Mouse (Mus musculus) lung, adult 2 months (tissue): ENCODE results near the gene Gap43. TPM values are rescaled to one million over a fixed set of nuclear protein-coding genes. Genes with fewer than 3 reads are reported as not detected.
"Not testable (repeated sequence)": the region's sequence is repeated elsewhere in the genome, so short reads cannot be mapped to it uniquely, and the experiment has no call there.

Source experiments
- DNase-seq: peaks from one replicate; pipeline ENCODE4 v3.0.0; 2022
- H3K4me1 ChIP-seq: fragments of 200-500 bp; 2 replicates; pipeline ENCODE4 v1.6.1; 2011; ENCODE audit warnings: low read length; ENCODE audit not compliant: control insufficient read depth, insufficient read depth
- H3K4me3 ChIP-seq: fragments of 200-500 bp; replicated peaks from 2 replicates; pipeline ENCODE3; 2011; ENCODE audit warnings: low read depth, mild to moderate bottlenecking, control low read depth, low read length; ENCODE audit errors: extremely low read depth
- CTCF ChIP-seq: fragments of 200-500 bp; IDR thresholded peaks from 2 replicates; pipeline ENCODE4 v1.5.1; 2011; ENCODE audit warnings: mild to moderate bottlenecking, low read length, control low read depth; ENCODE audit not compliant: insufficient read depth
- POLR2A ChIP-seq: fragments of 200-500 bp; IDR thresholded peaks from 2 replicates; pipeline ENCODE4 v1.6.1; 2011; ENCODE audit warnings: low read depth, mild to moderate bottlenecking, control low read depth, low read length, borderline replicate concordance; ENCODE audit errors: extremely low read depth
- WGBS: fragments of 180-500 bp; shearing (Covaris S2); methylation state at CpG from one replicate; pipeline ENCODE4 v1.1.7; 2018; 5-methylcytosine and 5-hydroxymethylcytosine counted together
- polyA plus RNA-seq: library from polyadenylated mRNA; depleted of rRNA; stranded (reverse); fragments of >200 nt; gene quantifications from 2 replicates; pipeline ENCODE4 v1.2.3, GENCODE M21; 2012

Gap43 gene
- polyA plus RNA-seq, 1 experiment, result 12.2 TPM

DNA sequence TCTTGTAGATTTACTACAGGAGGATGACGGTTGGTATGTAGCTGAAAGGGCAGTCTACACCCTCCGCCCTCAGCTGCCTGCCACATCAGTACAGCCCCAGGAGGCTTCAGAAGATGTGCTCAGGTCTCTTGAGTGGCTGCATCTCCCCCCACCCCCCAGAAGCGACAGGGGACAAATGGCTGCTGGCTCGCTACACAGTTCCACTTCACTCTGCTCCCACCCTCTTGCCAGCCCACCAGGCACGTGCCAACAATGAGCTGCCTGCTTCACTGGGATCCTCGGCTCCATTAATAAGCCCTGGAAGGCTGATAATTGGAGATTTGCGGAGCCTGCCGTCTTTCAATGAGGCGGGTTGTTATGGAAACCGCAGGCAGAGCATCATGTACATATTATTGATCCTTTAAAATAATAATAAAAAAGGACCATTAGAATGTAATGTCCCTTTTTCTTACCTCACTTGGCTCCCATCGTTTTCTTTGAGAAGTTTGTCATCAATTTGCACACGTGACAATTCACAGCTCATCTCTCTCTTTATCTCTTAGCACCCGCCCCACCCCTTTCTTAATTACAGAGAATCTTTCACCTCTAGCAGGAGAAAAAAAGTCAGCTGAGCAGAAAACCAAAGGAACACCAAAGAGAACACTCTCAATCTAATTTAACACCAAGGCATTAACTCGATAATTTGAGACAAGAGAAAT is 64.8 kb downstream of the Gap43 start:
- no peak overlapping the region for H3K4me3 ChIP-seq
- DNase-seq, result no peak
- WGBS, result 67% methylated on average over 14 of the region's 14 CpGs
- TF ChIP-seq CTCF, result no peak
- no peak for TF ChIP-seq POLR2A
- no peaks in the 10 kb centered on the region for H3K4me1 ChIP-seq

- no peak overlapping the region for H3K4me3 ChIP-seq
- WGBS, result 77% methylated on average over 1 of the region's 1 CpGs
- TF ChIP-seq CTCF, result no peak
- no peak for TF ChIP-seq POLR2A
Observed at GRCm38 (mm10) chr16:42271213-42271612, 69.2 kb downstream of the Gap43 start.

GRCm38 (mm10) chr16:42269587-42269967 is 70.9 kb downstream of the Gap43 start:
- TF ChIP-seq POLR2A, result no peak
- TF ChIP-seq CTCF, result no peak
- WGBS, result 42% methylated on average over 2 of the region's 2 CpGs
- DNase-seq, result no peak
- peaks cover 4% of the 10 kb centered on the region for H3K4me1 ChIP-seq
- H3K4me3 ChIP-seq, result no peak overlapping the region

More at GRCm38 (mm10) chr16:42271213-42271612, 69.2 kb downstream of the Gap43 start:
- H3K4me1 ChIP-seq, result peaks cover 4% of the 10 kb centered on the region
- DNase-seq, result no peak

GRCm38 (mm10) chr16:42268843-42269586 is 71.4 kb downstream of the Gap43 start:
- no peak overlapping the region for H3K4me3 ChIP-seq
- TF ChIP-seq POLR2A (no peak), CTCF (no peak)
- peaks cover 4% of the 10 kb centered on the region for H3K4me1 ChIP-seq
- no peak for DNase-seq
- 38% methylated on average over 2 of the region's 2 CpGs for WGBS

DNA sequence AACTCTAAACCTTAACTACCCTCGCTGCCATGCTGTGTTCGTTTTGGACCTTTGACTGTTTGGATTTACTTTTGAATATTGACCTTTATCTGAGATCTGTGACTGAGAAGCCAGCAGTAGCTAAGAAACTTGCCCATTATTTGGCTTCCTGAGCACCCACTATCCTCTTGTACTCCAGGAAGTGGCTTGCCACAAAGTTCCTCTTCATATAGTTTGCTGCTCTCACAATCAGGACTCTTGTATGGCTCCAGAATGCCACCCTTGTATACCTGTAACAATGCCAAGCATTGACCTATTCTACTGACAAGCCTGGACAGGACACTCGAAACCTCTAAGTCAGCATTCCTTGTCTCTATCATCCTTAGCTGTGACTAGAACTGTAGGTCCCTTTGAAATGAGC is 75.3 kb downstream of the Gap43 start:
- peaks cover 4% of the 10 kb centered on the region for H3K4me1 ChIP-seq
- no peak overlapping the region for H3K4me3 ChIP-seq
- no peak for DNase-seq
- WGBS, result 54% methylated on average over 3 of the region's 3 CpGs
- no peak for TF ChIP-seq POLR2A
- no peak for TF ChIP-seq CTCF

GRCm38 (mm10) chr16:42262935-42263542 is 77.4 kb downstream of the Gap43 start:
- 94% methylated on average over 5 of the region's 5 CpGs for WGBS

DNA sequence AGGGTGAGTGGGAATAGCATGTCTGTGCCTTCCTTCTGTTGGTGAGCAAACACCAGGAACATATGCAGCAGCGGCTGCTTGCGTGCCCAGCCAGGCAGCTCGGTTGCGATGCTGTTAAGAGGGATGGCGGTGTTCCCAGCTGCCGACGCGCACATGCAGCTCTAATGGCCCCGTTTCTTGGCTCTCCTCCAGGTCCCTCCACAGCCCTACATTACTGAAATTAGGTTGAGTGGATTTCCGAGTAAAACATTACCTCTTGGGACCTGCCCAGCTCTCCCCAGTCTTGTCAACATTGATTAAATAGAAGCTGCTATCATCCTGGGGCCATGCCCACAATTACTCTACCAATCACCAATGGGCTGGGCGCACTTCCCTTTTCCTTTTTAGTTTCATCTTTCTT is 84.8 kb downstream of the Gap43 start:
- no peak overlapping the region for H3K4me3 ChIP-seq
- H3K4me1 ChIP-seq, result no peaks in the 10 kb centered on the region
- no peak for DNase-seq
- TF ChIP-seq CTCF, result no peak
- no peak for TF ChIP-seq POLR2A
- 76% methylated on average over 11 of the region's 11 CpGs for WGBS

More at GRCm38 (mm10) chr16:42262935-42263542, 77.4 kb downstream of the Gap43 start:
- Histone ChIP-seq H3K4me3 (no peak overlapping the region), H3K4me1 (no peaks in the 10 kb centered on the region)
- TF ChIP-seq CTCF (no peak), POLR2A (no peak)
- no peak for DNase-seq

- no peaks in the 10 kb centered on the region for H3K4me1 ChIP-seq
- TF ChIP-seq CTCF, result no peak
- no peak for TF ChIP-seq POLR2A
- WGBS, result 82% methylated on average over 3 of the region's 3 CpGs
- no peak for DNase-seq
- no peak overlapping the region for H3K4me3 ChIP-seq
Observed at GRCm38 (mm10) chr16:42255222-42255621, 85.2 kb downstream of the Gap43 start.

GRCm38 (mm10) chr16:42252252-42252651 is 88.2 kb downstream of the Gap43 start:
- Histone ChIP-seq H3K4me1 (no peaks in the 10 kb centered on the region), H3K4me3 (no peak overlapping the region)
- no peak for TF ChIP-seq CTCF
- no peak for TF ChIP-seq POLR2A
- WGBS, result 64% methylated on average over 5 of the region's 5 CpGs
- no peak for DNase-seq

GRCm38 (mm10) chr16:42244121-42244520 is 96.3 kb downstream of the Gap43 start:
- H3K4me3 ChIP-seq, DNase-seq, H3K4me1 ChIP-seq: not testable (repeated sequence)
- WGBS, result 71% methylated on average over 3 of the region's 3 CpGs
